Mouse (Mus musculus) myocyte (in vitro differentiated cells): ENCODE measurements around the gene Kif24. TPM values are rescaled to one million over a fixed set of nuclear protein-coding genes. Genes with fewer than 3 reads are reported as not detected.

ENCODE experiments used
- H3K27me3 ChIP-seq: one replicate; pipeline ENCODE4 v1.6.1; 2011; ENCODE audit not compliant: control insufficient read depth, insufficient read depth, insufficient read length
- H3K36me3 ChIP-seq: one replicate; pipeline ENCODE4 v1.6.1; 2011; ENCODE audit not compliant: control insufficient read depth, insufficient read depth
- H3K4me2 ChIP-seq: one replicate; pipeline ENCODE4 v1.6.1; 2011; ENCODE audit warnings: low read depth, control low read depth
- H3K4me3 ChIP-seq: one replicate; pipeline ENCODE4 v1.5.1; 2011; ENCODE audit warnings: mild to moderate bottlenecking, control low read depth, moderate library complexity
- H3K79me2 ChIP-seq: one replicate; pipeline ENCODE4 v1.6.1; 2011; ENCODE audit not compliant: control insufficient read depth, insufficient read depth
- H3ac ChIP-seq: one replicate; pipeline ENCODE4 v1.6.1; 2011; ENCODE audit not compliant: control insufficient read depth, insufficient read length
- CEBPB ChIP-seq: IDR thresholded peaks from 2 replicates; pipeline ENCODE4 v1.6.1; 2011; ENCODE audit warnings: mild to moderate bottlenecking, moderate library complexity; ENCODE audit not compliant: poor library complexity, insufficient read depth, severe bottlenecking
- E2F4 ChIP-seq: IDR thresholded peaks from one replicate; pipeline ENCODE4 v1.6.1; 2011; ENCODE audit warnings: mild to moderate bottlenecking, control low read depth, moderate library complexity; ENCODE audit not compliant: insufficient read depth
- MAX ChIP-seq: IDR thresholded peaks from one replicate; pipeline ENCODE4 v1.6.1; 2011; ENCODE audit warnings: low read depth, mild to moderate bottlenecking, control low read depth
- MYOD1 ChIP-seq, 3 experiments: IDR thresholded peaks; one replicate each; pipeline ENCODE4 v1.6.1; 2011; ENCODE audit warnings: control low read depth in 2 of 3, low read depth in 2 of 3, mild to moderate bottlenecking in 2 of 3, moderate library complexity in 1 of 3; ENCODE audit not compliant: insufficient read length in 2 of 3, control insufficient read depth in 1 of 3
- MYOG ChIP-seq, 3 experiments: IDR thresholded peaks; one replicate each; pipeline ENCODE4 v1.6.1; 2011; ENCODE audit warnings: control low read depth in 2 of 3, low read depth in 2 of 3, mild to moderate bottlenecking in 2 of 3; ENCODE audit not compliant: insufficient read length in 2 of 3, control insufficient read depth in 1 of 3, insufficient read depth in 1 of 3
- POLR2A ChIP-seq: IDR thresholded peaks from one replicate; pipeline ENCODE4 v1.6.1; 2011; ENCODE audit warnings: low read depth, mild to moderate bottlenecking, control low read depth, moderate library complexity; ENCODE audit not compliant: insufficient read length
- POLR2AphosphoS2 ChIP-seq: IDR thresholded peaks from one replicate; pipeline ENCODE4 v1.6.1; 2011; ENCODE audit warnings: low read depth, control low read depth; ENCODE audit not compliant: insufficient read length
- REST ChIP-seq: IDR thresholded peaks from one replicate; pipeline ENCODE4 v1.6.1; 2011; ENCODE audit warnings: mild to moderate bottlenecking, control low read depth, moderate library complexity; ENCODE audit not compliant: insufficient read depth, insufficient read length
- SRF ChIP-seq: IDR thresholded peaks from one replicate; pipeline ENCODE4 v1.6.1; 2011; ENCODE audit warnings: low read depth; ENCODE audit not compliant: control insufficient read depth, insufficient read length
- TCF12 ChIP-seq: IDR thresholded peaks from one replicate; pipeline ENCODE4 v1.6.1; 2011; ENCODE audit warnings: mild to moderate bottlenecking, control low read depth; ENCODE audit not compliant: poor library complexity, insufficient read depth, severe bottlenecking
- TCF3 ChIP-seq: IDR thresholded peaks from one replicate; pipeline ENCODE4 v1.6.1; 2011; ENCODE audit warnings: low read depth, control low read depth; ENCODE audit not compliant: insufficient read length
- USF1 ChIP-seq: IDR thresholded peaks from one replicate; pipeline ENCODE4 v1.6.1; 2011; ENCODE audit warnings: low read depth, mild to moderate bottlenecking, control low read depth, moderate library complexity
- polyA plus RNA-seq: library from polyadenylated mRNA; unstranded; fragments of >200 nt; fragmentation: generic; extraction: Trizol; gene quantifications from one replicate; pipeline ENCODE4 v1.2.1, GENCODE M21; 2012; ENCODE audit warnings: missing spikeins

Kif24 gene
- polyA plus RNA-seq, 1 experiment: 7.2 TPM

DNA sequence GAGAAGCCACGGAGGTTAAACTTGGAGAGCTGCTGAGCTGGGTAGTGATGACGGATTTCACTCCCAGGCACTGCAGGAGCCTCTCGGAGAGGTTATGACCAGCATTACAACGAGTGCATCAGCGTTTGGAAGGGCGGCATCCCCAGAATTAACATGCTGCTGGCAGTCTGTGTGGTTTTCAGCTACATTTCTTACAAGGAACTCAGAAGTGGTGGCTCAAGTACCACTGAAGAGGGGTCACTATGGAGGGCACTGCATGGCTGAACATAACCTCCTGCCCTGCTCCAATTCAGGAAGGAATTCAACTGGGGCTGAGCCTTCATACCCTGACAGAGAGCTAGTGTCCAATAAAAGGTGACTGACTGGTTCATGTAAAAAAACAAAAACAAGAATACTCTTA lies 66.3 kb downstream of the Kif24 start:
- Histone ChIP-seq H3K4me3 (no peak overlapping the region), H3K79me2 (no peaks in the 10 kb centered on the region), H3K4me2 (no peak overlapping the region), H3K27me3 (no peaks in the 10 kb centered on the region), H3K36me3 (peaks cover 39% of the 10 kb centered on the region), H3ac (no peak overlapping the region)
- TF ChIP-seq TCF3 (no peak), REST (no peak), POLR2AphosphoS2 (peak; percentile 39)

DNA sequence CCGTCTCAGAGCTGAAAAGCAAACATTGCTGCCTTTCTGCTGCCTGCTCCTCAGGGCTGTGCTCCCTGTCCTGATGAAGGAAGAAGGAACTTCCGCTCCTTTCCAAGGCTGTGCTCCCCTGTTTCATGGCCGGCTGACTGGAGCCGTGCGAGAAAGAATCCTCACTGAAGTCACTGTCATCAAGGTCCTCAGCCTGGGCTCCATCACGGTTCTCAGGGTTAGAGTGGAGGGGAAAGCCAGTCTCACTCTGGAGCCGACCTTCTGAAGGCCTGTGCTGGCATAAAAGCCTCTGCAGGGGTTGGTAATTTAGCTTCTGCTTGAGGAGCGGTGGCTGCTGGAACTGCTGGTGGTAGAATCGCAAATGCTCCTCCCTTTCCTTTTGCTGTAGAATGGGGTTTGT lies 70.0 kb downstream of the Kif24 start:
- Histone ChIP-seq H3K27me3 (no peaks in the 10 kb centered on the region), H3ac (no peak overlapping the region), H3K4me3 (no peak overlapping the region), H3K79me2 (no peaks in the 10 kb centered on the region), H3K36me3 (peaks cover 48% of the 10 kb centered on the region), H3K4me2 (no peak overlapping the region)
- TF ChIP-seq E2F4: no peak
- no peak for TF ChIP-seq MYOD1 (IDR thresholded peaks at IDR 0.05; ENCODE audit: control insufficient read depth in 1 of 3, insufficient read length in 2 of 3, low read depth in 2 of 3)
- TF ChIP-seq TCF12: no peak
- TF ChIP-seq POLR2AphosphoS2: no peak
- no peak for TF ChIP-seq POLR2A
- TF ChIP-seq SRF: no peak
- TF ChIP-seq USF1: no peak
- no peak for TF ChIP-seq MYOG (IDR thresholded peaks at IDR 0.05; ENCODE audit: control insufficient read depth in 1 of 3, insufficient read depth in 1 of 3, insufficient read length in 2 of 3, low read depth in 2 of 3)
- TF ChIP-seq TCF3: no peak
- no peak for TF ChIP-seq MAX
- TF ChIP-seq REST: no peak
- TF ChIP-seq CEBPB: no peak

DNA sequence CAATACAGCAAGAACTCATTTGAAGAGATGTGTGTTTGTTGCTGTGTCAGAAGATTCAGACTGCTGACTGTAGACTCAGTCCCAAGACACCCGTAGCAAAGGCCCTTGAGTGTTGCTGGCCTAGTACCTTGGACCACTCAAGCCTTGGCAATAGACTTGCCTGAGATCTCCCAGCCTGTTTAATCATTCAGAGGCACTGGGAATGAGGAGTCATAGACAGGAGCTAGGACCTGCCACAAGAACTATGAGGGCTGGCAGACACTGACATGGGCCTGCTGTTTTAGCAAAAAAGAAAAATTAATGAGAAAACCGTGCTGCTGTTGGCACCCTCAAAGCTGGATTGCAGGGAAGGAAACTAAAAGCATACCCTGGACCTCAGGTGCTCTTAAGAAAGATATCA lies 73.7 kb downstream of the Kif24 start:
- TF ChIP-seq USF1: no peak
- peaks cover 3% of the 10 kb centered on the region for H3K79me2 ChIP-seq
- H3ac ChIP-seq: no peak overlapping the region
- no peak overlapping the region for H3K4me3 ChIP-seq
- H3K27me3 ChIP-seq: no peaks in the 10 kb centered on the region
- H3K36me3 ChIP-seq: peaks cover 58% of the 10 kb centered on the region
- no peak overlapping the region for H3K4me2 ChIP-seq

GRCm38 (mm10) chr4:41390122-41390521 lies 74.6 kb downstream of the Kif24 start:
- no peak overlapping the region for H3K4me3 ChIP-seq
- H3ac ChIP-seq: no peak overlapping the region
- no peak for TF ChIP-seq POLR2A
- no peak for TF ChIP-seq MYOD1 (IDR thresholded peaks at IDR 0.05; ENCODE audit: control insufficient read depth in 1 of 3, insufficient read length in 2 of 3, low read depth in 2 of 3)
- TF ChIP-seq MAX: no peak
- TF ChIP-seq MYOG (IDR thresholded peaks at IDR 0.05; ENCODE audit: control insufficient read depth in 1 of 3, insufficient read depth in 1 of 3, insufficient read length in 2 of 3, low read depth in 2 of 3): no peak
- no peak for TF ChIP-seq CEBPB
- no peak for TF ChIP-seq TCF12
- no peak for TF ChIP-seq SRF
- TF ChIP-seq POLR2AphosphoS2: no peak
- no peak for TF ChIP-seq USF1
- TF ChIP-seq E2F4: no peak
- no peak for TF ChIP-seq REST
- TF ChIP-seq TCF3: no peak
- no peak overlapping the region for H3K4me2 ChIP-seq
- no peaks in the 10 kb centered on the region for H3K27me3 ChIP-seq
- peaks cover 57% of the 10 kb centered on the region for H3K36me3 ChIP-seq
- peaks cover 4% of the 10 kb centered on the region for H3K79me2 ChIP-seq

DNA sequence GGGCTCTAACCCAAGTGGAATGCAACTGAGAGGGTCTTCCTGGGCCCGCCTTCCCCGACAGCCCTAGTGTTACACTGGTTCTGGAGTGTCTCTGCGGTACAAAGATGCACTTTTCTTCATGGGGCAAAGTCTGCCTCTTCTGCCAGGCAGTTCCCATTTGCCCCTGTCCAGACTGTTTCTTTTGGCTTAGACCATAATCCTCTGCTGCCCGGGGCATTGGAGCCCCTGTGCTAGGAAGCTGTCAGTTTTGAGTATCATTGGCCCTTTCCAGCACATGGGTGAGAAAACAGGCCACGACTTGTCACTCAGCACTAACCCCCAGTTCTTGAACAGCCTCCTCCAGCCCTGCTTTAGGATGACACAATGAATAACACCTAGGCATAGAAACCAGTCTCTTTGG lies 75.4 kb downstream of the Kif24 start:
- Histone ChIP-seq H3K79me2 (peaks cover 13% of the 10 kb centered on the region), H3ac (no peak overlapping the region), H3K4me3 (no peak overlapping the region), H3K36me3 (peaks cover 59% of the 10 kb centered on the region), H3K27me3 (no peaks in the 10 kb centered on the region), H3K4me2 (no peak overlapping the region)
- TF ChIP-seq MYOG (IDR thresholded peaks at IDR 0.05; ENCODE audit: control insufficient read depth in 1 of 3, insufficient read depth in 1 of 3, insufficient read length in 2 of 3, low read depth in 2 of 3) (no peak), MYOD1 (IDR thresholded peaks at IDR 0.05; ENCODE audit: control insufficient read depth in 1 of 3, insufficient read length in 2 of 3, low read depth in 2 of 3) (no peak), POLR2AphosphoS2 (no peak), MAX (no peak), TCF3 (no peak)

DNA sequence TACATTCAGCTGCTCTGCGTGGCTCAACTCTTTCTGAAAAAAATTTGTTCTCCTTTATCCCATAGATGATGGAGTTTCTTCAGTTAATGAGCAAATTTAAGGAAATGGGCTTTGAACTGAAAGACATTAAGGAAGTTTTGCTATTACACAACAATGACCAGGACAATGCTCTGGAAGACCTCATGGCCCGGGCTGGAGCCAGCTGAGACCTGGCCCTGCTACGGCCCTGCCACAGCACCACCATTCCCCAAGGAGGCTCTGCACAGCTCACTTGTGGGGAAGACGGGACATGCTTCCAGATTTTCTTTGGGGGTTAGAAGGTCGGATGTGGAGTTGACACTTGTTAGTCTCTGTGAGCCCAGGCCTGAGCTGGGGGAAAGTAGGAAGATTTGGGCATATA lies 76.1 kb downstream of the Kif24 start:
- TF ChIP-seq E2F4 (no peak), POLR2A (no peak)
- peaks cover 54% of the 10 kb centered on the region for H3K36me3 ChIP-seq
- no peak overlapping the region for H3ac ChIP-seq
- no peak overlapping the region for H3K4me3 ChIP-seq
- H3K79me2 ChIP-seq: peaks cover 16% of the 10 kb centered on the region
- no peaks in the 10 kb centered on the region for H3K27me3 ChIP-seq
- H3K4me2 ChIP-seq: no peak overlapping the region
